Mouse (Mus musculus) thymus, adult 2 months (tissue): ENCODE data around the gene Gpr35. TPM values are rescaled to one million over a fixed set of nuclear protein-coding genes. Genes with fewer than 3 reads are reported as not detected.
A peak's percentile ranks its signal among the peaks of the same experiment; 100 is the strongest.

Experiments
- DNase-seq: peaks from one replicate; pipeline ENCODE4 v3.0.0; 2021
- H3K27ac ChIP-seq: fragments of 200-500 bp; 2 replicates; pipeline ENCODE4 v1.5.1; 2012; ENCODE audit warnings: low read length, control low read depth; ENCODE audit not compliant: control insufficient read depth, insufficient read depth
- H3K27me3 ChIP-seq: fragments of 200-500 bp; 2 replicates; pipeline ENCODE4 v1.6.1; 2012; ENCODE audit warnings: mild to moderate bottlenecking, low read length, moderate library complexity, mixed read lengths; ENCODE audit not compliant: control insufficient read depth, insufficient read depth
- H3K36me3 ChIP-seq: fragments of 200-500 bp; 2 replicates; pipeline ENCODE4 v1.6.1; 2012; ENCODE audit warnings: mild to moderate bottlenecking, low read length, moderate library complexity; ENCODE audit not compliant: control insufficient read depth, insufficient read depth
- H3K4me1 ChIP-seq: fragments of 200-500 bp; replicated peaks from 2 replicates; pipeline ENCODE4 v1.6.1; 2012; ENCODE audit warnings: low read length; ENCODE audit not compliant: control insufficient read depth, insufficient read depth
- H3K4me3 ChIP-seq: fragments of 200-500 bp; 2 replicates; pipeline ENCODE4 v1.5.1; 2012; ENCODE audit warnings: mild to moderate bottlenecking, low read length, control low read depth, moderate library complexity; ENCODE audit not compliant: control insufficient read depth, insufficient read depth
- CTCF ChIP-seq: fragments of 200-500 bp; IDR thresholded peaks from 2 replicates; pipeline ENCODE4 v1.5.1; 2012; ENCODE audit warnings: mild to moderate bottlenecking, control low read depth, low read length, moderate library complexity, borderline replicate concordance; ENCODE audit not compliant: control insufficient read depth, poor library complexity, insufficient read depth; ENCODE audit errors: extremely low read depth
- POLR2A ChIP-seq: fragments of 200-500 bp; IDR thresholded peaks from 2 replicates; pipeline ENCODE4 v1.6.1; 2012; ENCODE audit warnings: mild to moderate bottlenecking, low read length, control low read depth, moderate library complexity; ENCODE audit not compliant: control insufficient read depth, poor library complexity, insufficient read depth; ENCODE audit errors: extremely low read depth
- WGBS: fragments of 180-500 bp; shearing (Covaris S2); methylation state at CpG from one replicate; pipeline ENCODE4 v1.1.7; 2018; 5-methylcytosine and 5-hydroxymethylcytosine counted together
- polyA plus RNA-seq: library from polyadenylated mRNA; depleted of rRNA; stranded (reverse); fragments of >200 nt; gene quantifications from 2 replicates; pipeline ENCODE4 v1.2.3, GENCODE M21; 2012

The Gpr35 gene
- polyA plus RNA-seq, 1 experiment = 8.9 TPM

DNA sequence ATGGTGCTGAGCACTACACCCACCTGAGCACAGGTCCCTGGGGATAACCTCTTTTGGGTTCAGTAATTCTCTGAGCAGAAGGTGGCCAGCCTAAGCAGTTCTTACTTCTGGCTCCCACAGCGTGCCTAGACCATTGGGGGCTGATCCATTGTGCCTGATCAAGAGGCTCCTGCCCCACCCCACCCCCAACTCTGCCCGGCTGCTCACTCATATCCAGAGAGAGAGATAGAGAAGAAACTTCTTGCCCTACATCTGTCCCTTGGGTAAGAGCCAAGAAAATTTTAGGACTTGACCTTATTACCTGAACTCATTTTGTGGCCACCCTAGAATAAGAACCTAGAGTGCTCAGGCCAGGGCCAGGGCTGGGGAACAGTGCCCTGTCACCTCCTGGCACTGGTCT, 42.2 kb downstream of the Gpr35 start:
- Histone ChIP-seq H3K36me3 (no peaks in the 10 kb centered on the region), H3K27ac (no peak overlapping the region), H3K4me3 (no peak overlapping the region), H3K4me1 (no peaks in the 10 kb centered on the region), H3K27me3 (no peaks in the 10 kb centered on the region)
- WGBS = 94% methylated on average over 2 of the region's 2 CpGs
- DNase-seq = no peak
- TF ChIP-seq POLR2A (no peak), CTCF (no peak)

DNA sequence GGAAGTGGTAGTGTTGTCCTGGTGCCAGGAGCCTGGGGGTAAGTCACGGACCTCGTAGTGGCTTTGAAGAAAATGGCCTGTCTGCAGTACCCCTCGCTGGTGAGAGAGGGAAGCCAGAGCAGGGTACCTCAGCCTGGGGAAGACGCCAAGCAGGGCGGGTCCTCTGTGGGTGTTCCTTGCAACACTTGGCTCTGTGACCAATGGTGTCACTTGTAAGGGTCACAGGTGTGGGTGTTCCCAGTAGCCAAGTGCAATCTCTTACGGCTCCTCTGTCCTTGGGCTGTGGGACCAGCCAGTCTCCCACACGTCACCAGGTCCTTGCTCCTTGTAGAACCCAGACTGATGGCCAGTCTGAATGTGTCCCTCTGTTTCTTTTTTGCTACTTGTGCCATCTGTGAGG, 55.4 kb downstream of the Gpr35 start, which contains the start of gene Aqp12:
TSS of gene Aqp12 (plus strand) at position 274 of the 400 bp plus-strand sequence.
- Histone ChIP-seq H3K27me3 (no peaks in the 10 kb centered on the region), H3K36me3 (no peaks in the 10 kb centered on the region), H3K4me3 (no peak within 1 kb of the TSS), H3K4me1 (no peaks in the 10 kb centered on the region), H3K27ac (no peak within 1 kb of the TSS)
- no peak for DNase-seq
- 72% methylated on average over 7 of the region's 7 CpGs for WGBS
- no peak for TF ChIP-seq POLR2A
- TF ChIP-seq CTCF = no peak

GRCm38 (mm10) chr1:93009196-93009595, 58.5 kb downstream of the Gpr35 start:
- Histone ChIP-seq H3K27me3 (no peaks in the 10 kb centered on the region), H3K4me3 (no peak overlapping the region), H3K36me3 (no peaks in the 10 kb centered on the region), H3K27ac (no peak overlapping the region), H3K4me1 (no peaks in the 10 kb centered on the region)
- no peak for DNase-seq
- 79% methylated on average over 4 of the region's 4 CpGs for WGBS
- TF ChIP-seq POLR2A (no peak), CTCF (no peak)

- H3K4me1 ChIP-seq = no peaks in the 10 kb centered on the region
- H3K4me3 ChIP-seq = no peak overlapping the region
- no peak for TF ChIP-seq POLR2A
- TF ChIP-seq CTCF = no peak
- H3K36me3 ChIP-seq = no peaks in the 10 kb centered on the region
- H3K27ac ChIP-seq = no peak overlapping the region
- no peaks in the 10 kb centered on the region for H3K27me3 ChIP-seq
- 35% methylated on average over 3 of the region's 3 CpGs for WGBS
- peak; percentile 17 for DNase-seq
Measured at GRCm38 (mm10) chr1:93010731-93011130, 60.1 kb downstream of the Gpr35 start.

GRCm38 (mm10) chr1:93012103-93012585, 61.5 kb downstream of the Gpr35 start:
- Histone ChIP-seq H3K4me1 (no peaks in the 10 kb centered on the region), H3K4me3 (no peak overlapping the region), H3K27me3 (no peaks in the 10 kb centered on the region), H3K36me3 (no peaks in the 10 kb centered on the region), H3K27ac (no peak overlapping the region)
- TF ChIP-seq POLR2A (no peak), CTCF (no peak)
- 85% methylated on average over 7 of the region's 7 CpGs for WGBS
- DNase-seq = no peak

DNA sequence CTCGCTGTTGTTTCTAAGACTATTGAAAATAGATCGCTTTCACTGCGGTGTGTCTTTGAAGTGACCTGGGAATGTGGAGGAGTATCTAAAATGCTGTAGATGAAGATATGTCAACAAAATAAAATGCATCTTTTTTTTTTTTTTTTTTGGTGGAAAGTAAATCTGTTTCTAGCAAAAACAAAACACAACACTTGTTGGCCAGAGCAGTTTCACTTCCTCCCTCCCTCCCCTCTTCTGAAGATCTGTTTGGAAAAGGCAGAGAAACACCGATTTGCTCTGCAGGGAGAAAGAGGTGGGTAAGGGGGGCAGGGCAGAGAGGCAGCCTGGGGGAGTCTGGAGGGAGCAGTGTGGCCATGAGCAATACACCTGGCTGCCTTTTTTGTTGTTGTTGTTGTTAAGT, 62.7 kb downstream of the Gpr35 start:
- no peak for DNase-seq
- no peak for TF ChIP-seq CTCF
- TF ChIP-seq POLR2A = no peak
- Histone ChIP-seq H3K36me3 (no peaks in the 10 kb centered on the region), H3K4me3 (no peak overlapping the region), H3K27me3 (no peaks in the 10 kb centered on the region), H3K27ac (no peak overlapping the region), H3K4me1 (no peaks in the 10 kb centered on the region)
- WGBS = 77% methylated on average over 4 of the region's 4 CpGs

DNA sequence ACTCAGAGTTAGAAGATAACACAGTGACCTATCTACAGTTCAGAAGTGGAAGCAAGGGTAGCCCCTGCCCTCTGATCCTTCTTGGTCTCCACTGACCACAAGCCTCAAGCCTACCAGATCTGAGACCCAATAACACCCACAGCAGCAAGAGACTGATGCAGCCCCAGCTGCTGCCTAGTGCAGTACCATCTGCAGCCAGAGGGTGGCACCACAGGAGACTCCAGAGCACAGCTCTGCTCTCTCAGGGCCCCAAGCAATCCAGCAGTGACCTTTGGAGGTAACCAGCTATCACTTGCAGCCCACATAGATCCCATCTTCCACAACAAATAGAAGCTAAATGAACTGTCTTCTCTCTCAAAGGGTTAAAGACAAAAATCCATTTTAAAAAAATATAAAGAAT, 63.8 kb downstream of the Gpr35 start:
- peak; percentile 73; the same call in 1 of the 2 replicates for TF ChIP-seq CTCF
- TF ChIP-seq POLR2A = no peak
- Histone ChIP-seq H3K4me3 (no peak overlapping the region), H3K4me1 (no peaks in the 10 kb centered on the region), H3K36me3 (no peaks in the 10 kb centered on the region), H3K27me3 (no peaks in the 10 kb centered on the region), H3K27ac (no peak overlapping the region)
- DNase-seq = peak; percentile 71
